Mouse (Mus musculus) embryonic facial prominence, embryonic 11.5 days (tissue): ENCODE data around the gene Znhit1. TPM values are rescaled to one million over a fixed set of nuclear protein-coding genes. Genes with fewer than 3 reads are reported as not detected.

Experiments
- ATAC-seq: fragments of 200-750 bp; cut with Nextera tagmentation; replicated peaks from 2 replicates; pipeline ENCODE4 v1.8.0; 2017; ENCODE audit warnings: low read depth; ENCODE audit not compliant: insufficient number of reproducible peaks, low FRiP score, low TSS enrichment
- DNase-seq: peaks from one replicate; pipeline ENCODE4 v3.0.0-alpha.2; 2015; ENCODE audit warnings: low spot score
- H3K27ac ChIP-seq: fragments of 300-500 bp; sonication (generic); replicated peaks from 2 replicates; pipeline ENCODE4 v1.5.1; 2014; ENCODE audit warnings: mild to moderate bottlenecking, low read depth, low read length, control low read depth
- H3K27me3 ChIP-seq: fragments of 300-500 bp; sonication (generic); 2 replicates; pipeline ENCODE4 v1.6.1; 2014; ENCODE audit warnings: mild to moderate bottlenecking, low read length, moderate library complexity, mixed read lengths; ENCODE audit not compliant: control insufficient read depth, insufficient read depth
- H3K36me3 ChIP-seq: fragments of 300-500 bp; sonication (generic); replicated peaks from 2 replicates; pipeline ENCODE4 v1.6.1; 2014; ENCODE audit warnings: low read depth, mild to moderate bottlenecking, low read length, moderate library complexity, mixed read lengths; ENCODE audit not compliant: control insufficient read depth, insufficient read depth
- H3K4me1 ChIP-seq: fragments of 300-500 bp; sonication (generic); 2 replicates; pipeline ENCODE4 v1.6.1; 2014; ENCODE audit warnings: low read length, mixed read lengths; ENCODE audit not compliant: control insufficient read depth, insufficient read depth
- H3K4me2 ChIP-seq: fragments of 300-500 bp; sonication (generic); 2 replicates; pipeline ENCODE4 v1.6.1; 2014; ENCODE audit warnings: low read depth, mild to moderate bottlenecking, control low read depth, low read length, moderate library complexity
- H3K4me3 ChIP-seq: fragments of 300-500 bp; sonication (generic); 2 replicates; pipeline ENCODE4 v1.5.1; 2014; ENCODE audit warnings: low read depth, low read length, control low read depth
- H3K9ac ChIP-seq: fragments of 300-500 bp; sonication (generic); replicated peaks from 2 replicates; pipeline ENCODE4 v1.6.1; 2014; ENCODE audit warnings: mild to moderate bottlenecking, control low read depth, low read length
- H3K9me3 ChIP-seq: fragments of 300-500 bp; sonication (generic); replicated peaks from 2 replicates; pipeline ENCODE4 v1.6.1; 2016; ENCODE audit warnings: mild to moderate bottlenecking, low read length, inconsistent platforms, mixed read lengths; ENCODE audit not compliant: control insufficient read depth
- WGBS: fragments of 180-500 bp; shearing (Covaris S2); extraction: QIAGEN DNeasy Blood & Tissue Kit; methylation state at CpG from one replicate; pipeline ENCODE4 v1.1.7; 2014; 5-methylcytosine and 5-hydroxymethylcytosine counted together
- microRNA counts: library from miRNA; unstranded; fragments of <30 nt; microRNA quantifications from one replicate; lab custom pipeline; 2016
- microRNA-seq: library from miRNA; unstranded; fragments of <30 nt; microRNA quantifications from one replicate; pipeline ENCODE4, GENCODE M21; 2016; ENCODE audit warnings: borderline number of aligned reads
- polyA plus RNA-seq: library from polyadenylated mRNA; unstranded; fragments of >200 nt; fragmentation: Nextera tagmentation; extraction: Ambion mirVana; gene quantifications from 2 replicates; pipeline ENCODE4 v1.2.1, GENCODE M21; 2014

Znhit1 gene
- polyA plus RNA-seq, 1 experiment from 2014 or later, result 101 TPM

DNA sequence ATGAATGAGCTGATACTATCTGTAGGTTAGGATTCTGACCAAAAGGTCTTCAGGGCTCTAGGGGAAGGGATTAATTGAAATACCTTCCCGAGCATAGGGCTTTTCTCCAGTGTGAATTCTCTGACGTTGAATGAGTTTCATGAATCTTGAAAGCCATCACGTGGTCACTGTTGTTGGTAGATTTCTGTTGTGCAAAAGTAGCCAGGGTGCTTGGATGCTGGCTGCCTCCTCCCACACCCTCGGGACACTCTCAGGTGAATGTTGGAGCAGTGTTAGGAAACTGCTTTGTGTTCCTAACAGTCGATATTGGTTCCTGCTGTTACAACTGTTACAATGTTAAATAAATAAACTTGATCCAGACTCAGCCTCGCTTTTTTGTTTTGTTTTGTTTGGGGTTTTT is 51.1 kb downstream of the Znhit1 start:
- ATAC-seq, result no peak
- WGBS, result 83% methylated on average over 6 of the region's 6 CpGs
- Histone ChIP-seq H3K4me1 (no peaks in the 10 kb centered on the region), H3K4me2 (no peak overlapping the region), H3K36me3 (no peaks in the 10 kb centered on the region), H3K27me3 (no peaks in the 10 kb centered on the region), H3K4me3 (no peak overlapping the region), H3K9ac (no peak overlapping the region), H3K9me3 (no peaks in the 10 kb centered on the region), H3K27ac (no peak overlapping the region)
- no peak for DNase-seq

DNA sequence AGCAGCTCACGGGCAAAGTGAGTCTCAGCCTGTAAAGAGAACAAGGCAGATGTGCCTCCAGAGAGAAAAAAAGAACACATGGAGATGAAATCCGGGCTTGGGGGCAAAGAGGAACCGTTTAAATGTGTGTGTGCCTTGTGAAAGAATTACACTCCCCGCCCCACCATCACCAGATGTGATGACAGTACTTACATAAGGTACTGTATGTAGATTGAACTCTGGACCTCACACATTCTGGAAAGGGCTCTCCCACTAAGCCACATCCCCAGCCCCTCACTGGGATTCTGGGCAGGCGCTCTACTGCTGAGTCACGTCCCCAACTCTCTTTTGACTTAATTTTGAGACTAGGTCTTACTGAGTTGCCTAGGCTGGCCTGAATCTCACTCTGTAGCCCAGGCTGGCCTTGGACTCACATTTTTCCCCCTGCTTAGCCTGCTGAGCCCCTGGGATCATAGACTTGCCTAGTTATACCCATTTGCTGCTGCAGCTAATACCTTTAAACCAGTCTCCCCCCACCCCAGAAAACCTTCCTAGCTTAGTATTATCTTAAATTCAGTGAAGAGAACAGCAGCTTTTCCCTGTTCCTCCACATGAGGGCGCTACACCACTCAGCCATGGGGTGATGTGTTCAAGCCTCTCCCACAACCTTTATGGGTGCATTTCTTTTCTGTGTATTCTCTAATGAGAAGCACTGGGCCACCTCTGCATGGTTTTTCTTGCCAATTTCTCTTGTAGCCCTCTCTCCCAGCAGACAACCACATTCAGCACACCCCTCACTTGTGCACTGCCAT is 51.7 kb downstream of the Znhit1 start:
- Histone ChIP-seq H3K36me3 (no peaks in the 10 kb centered on the region), H3K4me1 (no peaks in the 10 kb centered on the region), H3K9ac (no peak overlapping the region), H3K4me2 (no peak overlapping the region), H3K4me3 (no peak overlapping the region), H3K27me3 (no peaks in the 10 kb centered on the region), H3K9me3 (no peaks in the 10 kb centered on the region), H3K27ac (no peak overlapping the region)
- DNase-seq (no peak), ATAC-seq (no peak)
- 65% methylated on average over 7 of the region's 7 CpGs for WGBS

DNA sequence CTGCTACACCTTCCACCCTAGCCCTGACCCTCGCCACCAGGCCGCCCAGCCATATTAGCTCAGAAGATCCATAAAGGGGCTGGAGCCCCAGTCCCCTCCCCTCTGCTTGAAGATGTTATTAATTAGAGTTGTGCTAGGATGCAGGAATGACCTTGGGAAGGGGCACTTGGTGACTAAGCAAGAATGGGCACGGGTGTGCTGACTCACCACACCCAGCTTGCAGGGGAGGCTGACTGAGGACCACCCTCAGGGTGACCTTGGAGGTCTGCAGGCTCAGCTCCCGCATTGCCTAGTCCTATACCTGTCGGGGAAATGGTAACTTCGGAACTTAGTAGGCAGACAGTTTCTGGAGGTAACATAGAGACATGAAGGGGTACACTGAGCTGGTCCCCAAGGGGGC is 53.9 kb downstream of the Znhit1 start:
- ATAC-seq (no peak), DNase-seq (no peak)
- Histone ChIP-seq H3K27ac (no peak overlapping the region), H3K4me2 (no peak overlapping the region), H3K9ac (no peak overlapping the region), H3K9me3 (no peaks in the 10 kb centered on the region), H3K4me3 (no peak overlapping the region), H3K27me3 (no peaks in the 10 kb centered on the region), H3K4me1 (no peaks in the 10 kb centered on the region), H3K36me3 (no peaks in the 10 kb centered on the region)
- 80% methylated on average over 6 of the region's 6 CpGs for WGBS

DNA sequence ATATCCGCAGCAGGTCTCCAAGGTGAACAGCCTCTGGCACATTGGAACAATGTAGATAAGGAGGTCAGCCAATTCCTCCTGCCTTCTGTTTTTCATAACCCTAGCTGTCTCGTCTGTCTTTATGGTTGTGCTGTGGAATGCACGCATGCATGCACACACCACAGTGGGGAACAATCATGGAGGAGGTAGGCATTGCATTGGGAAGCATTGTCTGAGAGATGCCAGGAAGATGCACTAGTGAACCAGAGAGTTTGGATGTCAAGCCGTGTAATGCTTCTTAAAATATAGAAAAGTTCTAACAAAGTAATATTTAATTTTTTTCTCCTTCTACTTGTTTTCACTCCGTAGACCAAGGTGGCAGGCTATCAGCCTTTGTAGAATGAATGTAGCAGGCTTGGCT is 54.9 kb downstream of the Znhit1 start:
- Histone ChIP-seq H3K27me3 (no peaks in the 10 kb centered on the region), H3K36me3 (no peaks in the 10 kb centered on the region), H3K27ac (no peak overlapping the region), H3K4me3 (no peak overlapping the region), H3K4me2 (no peak overlapping the region), H3K4me1 (no peaks in the 10 kb centered on the region), H3K9me3 (no peaks in the 10 kb centered on the region), H3K9ac (no peak overlapping the region)
- WGBS, result 85% methylated on average over 5 of the region's 5 CpGs
- no peak for DNase-seq
- no peak for ATAC-seq

MicroRNA genes within 50 kb of the gene (microRNA counts, 519-probe panel; counts per million panel counts)
- not detected for microRNA mmu-miR-702 (lab: Ali Mortazavi, UCI)

Small RNA genes within 50 kb of the gene (microRNA-seq; reads per million reads assigned to microRNA genes)
- 82.3 reads per million, percentile 38 among the genes with 10 or more reads in this experiment for gene Mir702

Other genes with a start within 250 kb of the Znhit1 start
- gene Col26a1, start 104.8 kb downstream of the Znhit1 start, polyA plus RNA-seq, result 63.0 and 67.1 TPM in 2 replicates
- gene Ift22, start 79.9 kb downstream of the Znhit1 start, polyA plus RNA-seq, result 72.5 and 83.4 TPM in 2 replicates
- gene Fis1, start 34.7 kb downstream of the Znhit1 start, polyA plus RNA-seq, result 298 and 318 TPM in 2 replicates
- 0.22 and 0.25 TPM in 2 replicates for gene Cldn15, start 21.4 kb downstream of the Znhit1 start, polyA plus RNA-seq
- gene Plod3, start 1.0 kb downstream of the Znhit1 start, polyA plus RNA-seq, result 23.1 and 28.0 TPM in 2 replicates
- gene Vgf, start 38.4 kb upstream of the Znhit1 start, polyA plus RNA-seq, result 0.68 and 0.72 TPM in 2 replicates
- gene Ap1s1, start 58.1 kb upstream of the Znhit1 start, polyA plus RNA-seq, result 144 and 159 TPM in 2 replicates
- gene Serpine1, start 84.2 kb upstream of the Znhit1 start, polyA plus RNA-seq, result 0.17 TPM in 1 of 2 replicates, not detected in the other
- gene Trim56, start 128.2 kb upstream of the Znhit1 start, polyA plus RNA-seq, result 3.6 and 4.6 TPM in 2 replicates
- not detected in 2 replicates for gene Muc3, start 161.3 kb upstream of the Znhit1 start, polyA plus RNA-seq
- not detected in 2 replicates for gene Muc3a, start 224.4 kb upstream of the Znhit1 start, polyA plus RNA-seq